Mouse (Mus musculus): Measurements from ENCODE around the gene Nck1.

- TF ChIP-seq CTCF (IDR thresholded peaks at IDR 0.05; ENCODE audit: borderline replicate concordance, insufficient read depth, low read depth, low read length) (peak; percentile 60; the same call in 1 of the 2 replicates), POLR2A (IDR thresholded peaks at IDR 0.05; ENCODE audit: borderline replicate concordance, insufficient read depth, low read length) (peak; percentile 87)
These were observed at the start of gene Nck1 for GRCm38 (mm10) chr9:100545715-100546593.

Measured in cerebellum, adult 2 months (tissue).